Mouse (Mus musculus): ENCODE results near the gene Fam222a. TPM values are rescaled to one million over a fixed set of nuclear protein-coding genes. Genes with fewer than 3 reads are reported as not detected.

Gene Fam222a
- 10 to 100 TPM; 33.7 to 33.9 TPM for total RNA-seq (2021)
- long read RNA-seq, experiment 1, transcript Fam222a-201 (3 exons, 2,930 nt) = major isoform, 15 of 26 reads
- long read RNA-seq, experiment 1, partial matches to known transcripts = 11 of 26 reads
- long read RNA-seq, experiment 1, other reads (novel, unspliced or antisense) = 0 of 26 reads
- long read RNA-seq, experiment 2, partial matches to known transcripts = 9 of 14 reads
- long read RNA-seq, experiment 2, other reads (novel, unspliced or antisense) = 1 of 14 reads

DNA sequence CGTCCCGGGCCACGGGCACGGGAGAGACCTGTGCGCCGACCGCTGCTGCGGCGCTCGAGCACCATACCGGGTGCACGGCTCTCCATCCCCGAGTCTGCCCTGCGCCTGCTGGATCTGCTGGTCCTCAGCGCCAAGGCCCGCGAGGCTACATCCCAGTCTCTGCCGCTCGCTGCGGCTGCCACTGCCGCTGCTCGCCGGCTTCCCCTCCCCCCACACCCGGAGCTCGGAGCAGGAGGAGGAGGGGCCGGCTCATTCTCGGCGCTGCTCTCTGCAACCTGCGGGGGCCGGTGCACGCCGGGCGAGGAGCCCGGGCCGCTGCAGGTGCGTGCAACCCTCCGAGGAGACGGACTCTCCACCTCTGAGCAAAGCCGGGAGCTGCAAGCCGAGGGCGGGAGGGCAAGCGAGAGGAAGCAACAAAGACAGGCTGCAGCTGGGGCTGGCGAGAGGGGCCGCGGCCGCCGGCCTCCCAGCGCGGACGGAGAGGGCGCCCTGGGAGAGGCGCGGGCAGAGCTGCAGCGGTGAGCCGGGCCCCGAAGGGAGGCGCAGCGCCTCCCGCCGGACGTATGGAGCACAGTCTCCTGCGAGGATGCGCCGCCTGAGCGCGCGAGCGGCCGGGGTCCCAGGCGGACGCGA is at the start of gene Fam222a:
Fam222a (plus strand) TSS at position 452 of the 633 bp plus-strand sequence.
- no peak for DNase-seq (ENCODE audit: low spot score in 2 of 2)

- DNase-seq (ENCODE audit: low spot score in 2 of 2) = no peak
These were observed 39.5 kb upstream of the Fam222a start for GRCm38 (mm10) chr5:114528355-114528754.

- DNase-seq (ENCODE audit: low spot score in 2 of 2) = no peak
These were observed 37.5 kb upstream of the Fam222a start for GRCm38 (mm10) chr5:114530337-114530736.

- DNase-seq (ENCODE audit: low spot score in 2 of 2) = no peak
These were observed 35.8 kb upstream of the Fam222a start for GRCm38 (mm10) chr5:114532055-114532454.

- DNase-seq (ENCODE audit: low spot score in 2 of 2) = no peak
These were observed 30.4 kb upstream of the Fam222a start for GRCm38 (mm10) chr5:114537308-114538020.

GRCm38 (mm10) chr5:114538021-114538405 is 29.8 kb upstream of the Fam222a start:
- no peak for DNase-seq (ENCODE audit: low spot score in 2 of 2)

GRCm38 (mm10) chr5:114538752-114539151 is 29.1 kb upstream of the Fam222a start:
- no peak for DNase-seq (ENCODE audit: low spot score in 2 of 2)

DNA sequence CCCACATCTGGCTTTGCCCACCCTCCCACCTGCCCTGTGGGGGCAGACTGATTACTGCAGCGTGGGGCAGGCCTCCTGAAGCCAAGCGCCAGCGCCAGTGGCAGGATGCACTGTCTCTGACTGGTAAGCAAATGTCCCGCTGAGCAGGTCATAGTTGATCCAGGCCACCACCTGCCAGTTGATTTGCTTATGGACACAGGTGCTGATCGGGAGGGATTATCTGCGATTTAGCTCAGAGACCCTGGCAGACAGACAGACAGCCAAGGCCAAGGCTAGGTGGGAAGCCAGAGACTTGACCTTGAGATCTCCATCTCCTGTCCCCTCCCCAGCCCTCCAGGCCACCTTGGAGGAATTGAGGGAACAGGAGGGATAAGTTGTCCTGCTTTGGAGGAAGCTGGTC is 28.1 kb upstream of the Fam222a start:
- DNase-seq (ENCODE audit: low spot score in 2 of 2) = no peak

DNA sequence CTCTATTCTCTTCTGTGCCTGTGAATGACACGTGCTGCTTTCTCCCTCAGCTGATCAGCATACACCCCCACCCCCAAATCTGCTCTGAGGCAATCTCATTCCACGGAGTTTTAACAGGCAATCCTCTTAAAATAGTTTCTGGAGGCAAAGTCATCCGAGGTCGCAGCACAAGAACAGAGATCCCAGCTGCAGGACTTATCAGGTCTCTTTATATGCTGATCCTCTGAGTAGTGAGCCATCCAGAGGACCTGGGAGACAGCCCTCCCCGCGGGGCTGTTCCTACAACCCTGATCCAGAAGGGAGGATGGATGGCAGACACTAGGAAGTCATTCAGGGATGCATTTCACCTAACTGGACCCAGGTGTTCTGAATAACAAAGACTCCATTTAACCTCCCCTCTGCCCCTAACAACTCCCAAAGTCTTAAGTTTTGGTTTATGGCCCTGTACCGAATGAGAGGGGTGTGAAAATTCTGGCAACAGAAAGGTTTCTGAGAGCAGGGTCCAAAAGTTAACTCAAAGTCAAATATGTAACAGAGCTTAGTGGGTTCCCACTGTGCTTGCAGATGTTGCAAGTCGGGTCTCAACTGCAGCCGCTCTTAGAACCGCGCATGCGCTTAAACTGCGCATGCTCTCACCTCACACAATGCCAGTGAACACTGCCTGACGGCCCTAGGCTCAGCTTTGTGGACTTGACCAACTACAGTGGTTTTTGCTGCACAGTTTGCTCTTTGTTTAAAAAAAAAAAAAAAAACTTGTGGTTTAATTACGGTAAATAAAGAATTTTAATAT is 26.0 kb upstream of the Fam222a start:
- DNase-seq (ENCODE audit: low spot score in 2 of 2) = no peak

DNA sequence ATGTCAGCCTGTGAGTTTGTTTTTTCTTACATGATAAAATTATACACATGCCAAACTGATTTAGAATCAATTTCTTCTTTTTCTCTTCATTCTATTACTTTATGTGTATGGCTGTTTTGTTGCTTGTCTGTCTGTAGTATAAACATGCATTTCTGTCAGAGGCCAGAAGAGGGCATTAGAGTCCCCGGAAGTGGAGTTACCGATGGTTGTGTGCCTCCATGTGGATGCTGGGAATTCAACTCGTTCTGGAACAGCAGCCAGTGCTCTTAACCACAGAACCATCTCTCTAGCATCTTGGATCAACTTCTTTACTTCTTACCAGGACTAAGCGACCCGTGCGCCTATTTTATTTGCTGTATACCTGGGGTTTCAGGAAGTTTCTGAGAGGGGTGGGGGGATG is 24.2 kb upstream of the Fam222a start:
- no peak for DNase-seq (ENCODE audit: low spot score in 2 of 2)

- DNase-seq (ENCODE audit: low spot score in 2 of 2) = no peak
These were observed 23.6 kb upstream of the Fam222a start for GRCm38 (mm10) chr5:114544205-114544604.

- no peak for DNase-seq (ENCODE audit: low spot score in 2 of 2)
These were observed 22.7 kb upstream of the Fam222a start for GRCm38 (mm10) chr5:114545076-114545475.

DNA sequence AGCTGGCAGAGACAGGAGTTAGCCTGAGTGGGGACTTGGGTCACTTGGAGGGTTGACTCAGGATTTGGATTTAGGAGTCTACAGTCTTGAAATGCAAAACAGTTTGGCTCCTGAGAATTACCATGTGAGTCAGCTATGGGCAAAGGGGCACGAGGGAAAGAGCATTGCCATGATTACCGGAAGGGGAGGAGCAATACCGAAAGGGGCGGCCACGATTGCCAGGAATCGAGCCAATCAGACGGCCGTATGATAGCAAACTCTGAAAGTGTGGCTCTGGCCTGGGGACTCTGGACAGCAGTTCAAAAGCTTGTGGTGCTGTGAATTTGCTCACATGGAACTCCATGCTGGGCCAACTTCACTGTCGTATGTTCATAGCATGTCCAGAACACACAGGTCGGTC is 18.8 kb upstream of the Fam222a start:
- no peak for DNase-seq (ENCODE audit: low spot score in 2 of 2)

- no peak for DNase-seq (ENCODE audit: low spot score in 2 of 2)
These were observed 18.0 kb upstream of the Fam222a start for GRCm38 (mm10) chr5:114549770-114550169.

DNA sequence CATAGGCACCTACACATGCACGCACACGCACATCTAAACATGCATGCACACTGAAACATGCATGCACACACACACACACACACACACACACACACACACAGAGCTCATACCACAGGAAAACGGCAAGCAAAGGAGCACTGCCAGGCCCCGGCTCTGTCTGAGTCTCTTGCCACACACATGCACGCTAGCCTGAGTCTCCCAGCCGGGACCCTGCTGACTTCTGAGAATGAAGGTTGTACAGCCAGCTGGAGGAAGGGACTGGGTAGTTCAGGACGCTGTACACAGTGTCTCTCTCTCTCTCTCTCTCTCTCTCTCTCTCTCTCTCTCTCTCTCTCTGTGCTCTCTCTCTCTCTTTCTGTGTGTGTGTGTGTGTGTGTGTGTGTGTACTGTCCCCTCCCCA is 17.4 kb upstream of the Fam222a start:
- no peak for DNase-seq (ENCODE audit: low spot score in 2 of 2)

DNA sequence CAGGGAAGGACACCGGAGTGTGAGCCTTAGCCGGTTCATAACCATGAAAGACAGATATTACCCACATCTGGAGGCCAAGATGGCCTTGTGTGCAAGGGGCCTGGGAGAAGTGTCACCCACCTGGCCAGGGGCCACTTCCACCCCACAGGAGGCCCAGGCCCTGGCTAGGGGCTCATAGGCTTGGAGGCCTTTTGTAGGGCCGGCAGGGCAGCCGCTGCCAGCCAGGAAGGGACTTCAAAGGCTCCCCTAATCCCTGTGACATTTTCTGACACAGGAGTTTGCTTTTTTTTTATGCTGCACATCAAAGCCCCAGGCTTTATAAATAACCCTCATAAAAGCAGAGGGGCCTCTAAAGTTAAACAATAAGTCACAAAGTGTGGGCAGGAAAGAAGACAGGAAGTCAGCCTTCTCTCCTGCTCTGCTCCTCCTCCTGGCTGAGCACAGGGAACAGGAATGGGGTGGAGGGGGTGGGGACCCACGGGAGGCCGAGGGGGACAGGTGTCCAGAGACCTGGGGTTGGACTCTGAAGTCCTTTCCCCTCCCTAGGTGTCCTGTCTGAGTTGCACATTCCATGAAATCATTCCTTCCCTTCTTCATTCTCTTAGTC is 16.8 kb upstream of the Fam222a start:
- DNase-seq (ENCODE audit: low spot score in 2 of 2) = no peak

- DNase-seq (ENCODE audit: low spot score in 2 of 2) = no peak
These were observed 15.2 kb upstream of the Fam222a start for GRCm38 (mm10) chr5:114552507-114553208.

DNA sequence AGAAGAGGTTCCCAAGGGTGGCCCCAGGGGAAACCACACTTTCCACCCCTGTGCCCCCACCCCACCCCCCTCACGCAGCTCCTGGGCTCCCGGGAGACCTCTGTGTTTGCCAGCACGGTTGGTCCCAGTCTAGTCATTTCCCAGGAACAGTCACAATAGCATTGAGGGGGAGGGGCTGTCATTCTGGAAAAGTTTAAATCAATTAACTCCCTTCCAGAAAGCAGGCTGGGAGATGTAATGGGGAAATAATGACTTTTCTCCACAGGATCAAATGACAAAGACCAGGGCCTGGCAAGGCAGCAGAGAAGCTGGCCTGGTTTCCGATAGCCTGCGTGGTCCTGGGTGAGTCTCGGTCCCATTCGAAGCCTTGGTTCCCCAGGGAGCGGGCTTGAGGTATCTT is 14.1 kb upstream of the Fam222a start:
- no peak for DNase-seq (ENCODE audit: low spot score in 2 of 2)

GRCm38 (mm10) chr5:114555424-114555823 is 12.4 kb upstream of the Fam222a start:
- DNase-seq (ENCODE audit: low spot score in 2 of 2) = no peak

GRCm38 (mm10) chr5:114556109-114556508 is 11.7 kb upstream of the Fam222a start:
- no peak for DNase-seq (ENCODE audit: low spot score in 2 of 2)
